Mouse (Mus musculus): ENCODE results near the gene Snf8.
A peak's percentile ranks its signal among the peaks of the same experiment; 100 is the strongest.

The Snf8 gene

DNA sequence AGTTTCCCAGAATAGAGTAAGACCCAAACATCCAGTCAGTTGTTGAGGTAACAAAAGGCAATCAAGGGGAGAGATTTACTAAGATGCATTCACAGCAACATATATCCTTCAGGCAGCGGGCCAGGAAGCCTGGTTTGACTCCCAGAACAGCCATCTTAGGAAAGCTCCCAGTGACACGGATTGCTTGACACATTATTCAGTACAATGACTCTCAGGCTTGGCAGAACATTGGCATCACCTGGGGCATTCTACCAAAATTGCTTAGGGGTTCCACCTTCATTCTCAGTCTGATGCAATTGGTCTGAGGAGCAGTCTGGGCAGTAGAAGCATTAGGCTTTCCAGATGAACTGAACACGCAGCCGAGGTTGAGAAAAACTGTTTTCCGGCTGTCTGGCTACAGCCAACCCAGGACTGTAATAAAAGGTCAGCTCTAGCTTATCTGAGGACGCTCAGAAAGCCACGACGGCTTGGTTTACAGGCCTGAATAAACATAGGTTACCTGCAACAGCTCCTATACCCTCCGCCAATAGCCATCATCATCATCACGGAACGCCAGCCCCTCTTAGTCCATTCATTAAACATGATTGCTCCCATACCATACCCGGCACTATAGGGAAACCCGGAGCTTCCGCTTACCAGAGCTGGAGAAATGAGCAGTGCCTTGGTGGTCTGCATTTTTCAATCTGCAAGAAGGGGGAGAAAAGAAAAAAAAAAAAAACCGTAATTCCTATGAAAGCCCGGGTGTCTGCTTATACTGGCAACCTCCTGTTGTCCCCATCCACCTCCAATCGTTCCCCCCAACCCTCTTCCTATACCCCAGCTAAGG is 39.9 kb downstream of the Snf8 start:
- no peak for DNase-seq

DNA sequence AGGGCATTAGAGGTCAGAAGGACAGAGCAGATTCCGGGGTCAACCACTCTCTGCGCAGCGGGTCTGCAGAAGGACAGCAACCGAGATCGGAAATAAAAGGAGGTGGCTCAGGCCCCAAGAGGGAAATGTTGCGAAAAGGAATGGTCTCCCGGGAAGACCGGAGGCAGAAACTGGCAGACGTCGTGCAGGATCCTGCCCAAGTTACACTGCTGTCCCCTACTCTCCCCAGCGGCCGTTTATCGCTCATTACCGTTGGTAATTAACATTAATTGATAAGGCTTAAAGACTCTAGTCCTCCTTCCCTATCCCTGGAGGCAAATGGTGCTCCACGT is 40.5 kb downstream of the Snf8 start:
- no peak for DNase-seq

DNA sequence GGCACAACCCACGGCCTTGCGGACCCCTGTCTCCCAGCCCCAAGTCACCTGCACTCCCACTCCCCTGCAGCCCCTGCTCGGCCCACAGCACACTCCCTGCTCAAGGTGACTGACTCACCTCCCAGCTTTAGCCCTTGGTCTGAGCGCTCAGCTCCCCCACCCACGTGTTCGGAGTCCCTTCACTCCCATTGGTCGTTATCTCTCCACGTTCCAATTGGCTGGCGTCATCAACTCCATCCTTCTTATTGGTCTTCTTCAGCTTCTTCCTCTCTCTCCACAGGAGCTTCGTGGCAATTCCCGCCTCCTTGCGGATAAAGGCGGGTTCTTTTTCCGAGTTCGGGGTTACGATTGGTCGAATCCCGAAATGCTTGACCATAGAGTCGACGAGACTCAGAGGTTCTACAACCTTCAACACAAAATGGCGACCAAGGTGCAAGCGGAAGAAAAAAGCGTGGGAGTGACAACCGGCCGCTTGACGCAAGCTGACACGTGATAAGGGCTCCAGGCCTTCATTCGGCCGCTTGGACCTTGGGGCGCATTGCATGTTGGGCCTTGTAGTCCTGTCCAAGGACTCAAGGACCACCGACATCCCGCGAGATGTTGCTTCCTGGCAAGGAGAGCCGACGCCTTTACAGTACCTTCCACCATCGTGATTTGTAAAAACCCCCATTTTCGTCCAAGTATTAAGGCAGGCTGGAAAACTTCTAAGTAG is 41.0 kb downstream of the Snf8 start, which contains the start of gene Atp5g1:
Gene Atp5g1, minus strand, starts transcription at position 162 of the 712 bp plus-strand sequence.
- DNase-seq, result peak; percentile 99 to 100

DNA sequence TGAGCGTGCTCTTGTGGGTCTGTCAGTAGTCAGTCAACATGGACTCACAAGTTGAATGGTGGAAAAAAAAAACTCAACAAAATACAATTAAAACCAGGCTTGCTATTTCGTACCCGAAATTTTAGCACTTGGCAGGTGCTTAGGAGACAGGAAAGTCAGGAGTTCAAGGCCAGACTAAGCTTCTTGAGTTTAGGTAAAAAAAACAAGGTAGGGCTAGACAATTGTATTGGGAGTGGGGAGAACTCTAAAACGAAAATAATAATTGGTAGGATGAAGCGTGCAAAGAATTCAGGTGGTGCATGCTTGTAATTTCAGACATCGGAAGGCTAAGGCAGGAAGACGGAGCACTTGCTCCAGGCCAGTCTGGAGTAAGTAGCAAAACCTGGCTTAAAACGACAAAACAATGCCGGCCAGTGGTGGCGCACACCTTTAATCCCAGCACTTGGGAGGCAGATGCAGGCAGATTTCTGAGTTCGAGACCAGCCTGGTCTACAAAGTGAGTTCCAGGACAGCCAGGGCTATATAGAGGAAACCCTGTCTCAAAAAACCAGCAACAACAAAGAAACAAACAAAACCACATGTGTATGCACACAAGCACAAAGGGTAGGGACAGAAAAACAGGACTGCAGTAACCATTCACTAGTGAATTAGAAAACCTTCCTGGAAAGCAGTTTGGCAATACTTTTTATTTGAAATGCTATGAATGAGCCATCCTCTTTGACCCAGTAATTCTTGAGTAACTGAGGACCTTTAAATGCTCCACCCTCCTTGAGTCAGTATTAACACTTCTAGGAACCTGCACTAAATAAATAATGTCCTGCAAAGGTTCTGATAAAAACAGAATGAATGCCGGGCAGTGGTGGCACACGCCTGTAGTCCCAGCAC is 41.8 kb downstream of the Snf8 start:
- DNase-seq, result peak in 1 of 2 experiments; percentile 5

DNA sequence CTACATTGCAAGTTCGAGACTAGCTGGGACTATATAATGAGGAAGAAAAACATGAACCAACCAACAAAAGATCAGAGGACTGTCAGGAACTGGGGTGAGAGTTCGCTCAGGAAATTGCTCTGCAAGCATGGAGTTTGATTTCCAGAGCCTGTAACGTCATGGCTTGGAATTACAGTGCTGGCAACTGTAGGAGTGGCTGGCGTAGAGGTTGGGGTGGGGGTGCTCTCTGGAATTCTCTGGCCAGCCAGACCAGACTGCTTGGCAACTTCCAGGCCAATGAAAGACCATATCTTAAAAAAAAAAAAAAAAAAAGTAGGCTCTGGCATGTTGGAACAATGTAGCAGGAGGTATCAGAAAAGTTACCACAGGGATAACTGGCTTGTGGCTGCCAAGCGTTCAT is 46.1 kb downstream of the Snf8 start:
- DNase-seq, result no peak

DNA sequence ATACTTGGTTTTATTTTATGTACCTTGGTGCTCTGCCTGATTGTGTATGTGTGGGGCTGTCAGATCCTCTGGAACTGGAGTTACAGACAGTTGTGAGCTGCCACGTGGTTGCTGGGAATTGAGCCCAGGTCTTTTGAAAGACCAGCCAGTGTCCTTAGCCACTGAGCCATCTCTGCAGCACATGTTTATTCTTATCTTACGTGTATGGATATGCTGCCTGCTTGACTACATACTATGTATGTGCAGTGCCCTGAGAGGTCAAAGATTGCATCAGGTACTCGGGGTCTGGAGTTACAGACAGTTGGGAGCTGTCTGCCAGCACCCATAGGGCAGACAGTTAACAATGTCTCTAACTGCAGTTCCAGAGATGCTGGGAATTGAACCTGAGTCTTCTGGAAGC is 48.0 kb downstream of the Snf8 start:
- DNase-seq, result no peak

DNA sequence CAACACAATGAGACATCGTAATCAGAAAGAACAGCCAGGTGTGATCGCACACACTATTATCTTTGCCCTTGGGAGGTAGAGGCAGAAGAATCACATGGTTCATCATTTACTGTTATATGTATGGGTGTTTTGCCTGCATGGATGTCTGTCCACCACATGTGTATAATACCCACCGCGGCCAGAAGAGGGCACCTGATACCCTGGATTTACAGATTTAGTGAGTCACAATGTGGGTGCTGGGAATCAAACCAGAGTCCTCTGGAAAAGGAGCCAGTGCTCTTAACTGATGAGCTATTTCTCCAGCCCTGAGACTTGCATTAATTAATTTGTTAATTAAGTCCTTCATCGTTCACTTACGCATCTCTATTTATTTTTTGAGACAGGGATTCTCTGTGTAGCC is 53.3 kb downstream of the Snf8 start:
- DNase-seq, result no peak

DNA sequence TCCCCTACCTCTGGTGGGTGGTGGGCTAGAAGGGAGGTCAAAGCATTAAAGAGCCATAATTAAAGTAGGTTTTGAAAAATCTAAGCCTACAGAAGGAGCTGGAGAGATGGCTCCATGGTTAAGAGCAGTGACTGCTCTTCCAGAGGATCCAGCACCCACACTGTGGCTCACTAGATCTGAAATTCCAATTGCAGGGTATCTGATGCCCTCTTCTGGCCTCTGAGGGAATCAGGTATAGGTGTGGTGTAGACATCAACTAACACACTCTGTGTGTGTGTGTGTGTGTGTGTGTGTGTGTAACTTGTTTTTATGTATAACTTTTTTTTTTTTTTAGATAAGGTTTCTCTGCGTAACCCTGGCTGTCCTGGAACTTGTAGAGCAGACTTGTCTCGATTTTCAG is 56.4 kb downstream of the Snf8 start:
- peak in 1 of 2 experiments; percentile 12 for DNase-seq

DNA sequence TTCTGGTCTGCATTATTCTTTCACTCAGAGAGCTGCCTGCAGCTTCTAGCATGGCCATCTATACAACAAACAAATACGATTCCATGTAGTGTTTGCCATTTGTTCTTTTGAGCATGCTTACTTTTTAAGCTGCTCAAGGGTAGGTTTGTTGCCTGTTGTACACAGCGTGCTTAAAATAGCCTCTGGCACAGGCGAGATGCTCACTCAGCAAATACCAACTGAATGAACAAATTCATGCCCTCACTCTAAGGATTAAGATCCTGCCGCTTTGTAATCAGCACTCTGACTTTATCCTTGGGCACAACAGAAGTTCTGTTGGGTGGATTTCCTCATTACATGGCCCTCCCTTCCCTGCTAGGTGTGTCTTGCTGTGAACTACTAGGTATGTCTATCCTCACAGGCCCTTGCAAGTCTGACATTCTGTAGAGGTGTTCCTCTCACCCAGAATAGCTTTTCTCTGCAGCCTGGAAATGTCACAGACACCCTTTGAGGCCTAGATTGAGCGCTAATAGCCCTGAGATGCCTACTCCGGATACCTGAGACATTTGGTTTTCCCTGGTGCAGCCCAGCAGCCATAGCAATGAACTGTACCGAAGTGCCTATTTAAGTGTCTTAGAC is 58.1 kb downstream of the Snf8 start:
- no peak for DNase-seq

DNA sequence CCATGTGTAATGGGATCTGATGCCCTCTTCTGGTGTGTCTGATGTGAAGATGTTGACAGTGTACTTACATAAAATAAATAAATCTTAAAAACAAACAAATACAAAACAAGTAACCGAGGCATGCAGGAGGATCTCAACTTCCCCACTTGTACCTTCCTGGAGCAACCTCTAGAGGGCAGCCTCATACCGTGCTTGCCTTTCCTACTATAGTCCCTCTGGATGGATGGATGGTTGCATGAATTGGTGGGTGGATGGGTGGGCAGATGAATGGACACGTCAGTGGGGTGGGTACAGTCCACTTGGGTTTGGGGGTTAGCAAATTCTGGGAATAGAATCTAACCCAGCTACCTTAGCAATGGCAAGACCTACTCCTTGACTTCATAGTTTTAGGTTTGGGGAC is 58.7 kb downstream of the Snf8 start:
- DNase-seq, result peak in 1 of 2 experiments; percentile 56

Data from lung, postnatal 4 days (tissue).